Mouse (Mus musculus): ENCODE results near the gene Nr4a1. TPM values are rescaled to one million over a fixed set of nuclear protein-coding genes. Genes with fewer than 3 reads are reported as not detected.

Gene Nr4a1
- polyA plus RNA-seq, 1 experiment, result 50.3 TPM

DNA sequence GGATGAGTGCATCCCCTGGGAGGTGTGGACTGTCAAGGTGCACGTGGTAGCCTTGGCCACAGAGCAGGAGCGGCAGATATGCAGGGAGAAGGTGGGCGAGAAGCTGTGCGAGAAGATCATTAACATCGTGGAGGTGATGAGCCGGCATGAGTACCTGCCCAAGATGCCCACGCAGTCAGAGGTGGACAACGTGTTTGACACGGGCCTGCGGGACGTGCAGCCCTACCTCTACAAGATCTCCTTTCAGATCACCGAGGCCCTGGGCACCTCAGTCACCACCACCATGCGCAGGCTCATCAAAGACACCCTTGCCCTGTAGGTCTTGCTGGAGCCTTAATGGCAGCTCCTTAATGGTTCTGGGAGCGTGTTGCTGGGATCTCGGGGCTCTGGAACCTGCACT is 36.3 kb downstream of the Nr4a1 start:
- no peaks in the 10 kb centered on the region for H3K4me1 ChIP-seq (ENCODE audit: control insufficient read depth, insufficient read depth, insufficient read length)
- DNase-seq (ENCODE audit: low read depth in 1 of 2, low spot score in 2 of 2), result no peak
- H3K27me3 ChIP-seq (ENCODE audit: control insufficient read depth, insufficient read depth, low read length), result no peaks in the 10 kb centered on the region
- H3K36me3 ChIP-seq (ENCODE audit: control insufficient read depth, insufficient read depth, low read length), result peaks cover 37% of the 10 kb centered on the region
- H3K4me3 ChIP-seq (ENCODE audit: extremely low read depth, insufficient read depth, insufficient read length), result no peak overlapping the region
- H3K27ac ChIP-seq (ENCODE audit: insufficient read depth, low read length), result no peak overlapping the region
- 95% methylated on average over 15 of the region's 15 CpGs for WGBS
- TF ChIP-seq CTCF (IDR thresholded peaks at IDR 0.05; ENCODE audit: extremely low read depth, insufficient read depth, insufficient read length, insufficient replicate concordance) (no peak), POLR2A (IDR thresholded peaks at IDR 0.05; ENCODE audit: low read depth, low read length) (no peak)

DNA sequence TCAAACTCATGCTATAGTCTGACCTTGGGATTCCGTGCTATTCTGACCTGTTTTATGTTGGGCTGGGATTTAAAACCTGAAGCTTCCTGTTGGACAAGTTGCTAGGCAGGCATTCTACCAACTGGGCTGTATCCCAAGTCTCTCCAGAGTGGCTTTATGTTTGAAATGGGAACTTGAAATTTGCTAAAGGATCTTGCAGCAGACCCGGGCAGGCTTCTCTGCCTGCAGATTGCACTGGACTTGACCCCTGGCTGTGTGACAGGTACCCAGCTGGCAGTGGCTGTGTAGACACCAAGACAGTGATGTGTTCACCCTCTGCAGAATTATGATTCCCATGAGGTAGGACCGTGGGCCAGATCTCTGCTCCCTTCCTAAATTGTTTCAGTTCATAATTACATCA is 37.9 kb downstream of the Nr4a1 start:
- no peak for DNase-seq (ENCODE audit: low read depth in 1 of 2, low spot score in 2 of 2)
- H3K4me1 ChIP-seq (ENCODE audit: control insufficient read depth, insufficient read depth, insufficient read length), result no peaks in the 10 kb centered on the region
- H3K36me3 ChIP-seq (ENCODE audit: control insufficient read depth, insufficient read depth, low read length), result peaks cover 31% of the 10 kb centered on the region
- H3K4me3 ChIP-seq (ENCODE audit: extremely low read depth, insufficient read depth, insufficient read length), result no peak overlapping the region
- no peaks in the 10 kb centered on the region for H3K27me3 ChIP-seq (ENCODE audit: control insufficient read depth, insufficient read depth, low read length)
- H3K27ac ChIP-seq (ENCODE audit: insufficient read depth, low read length), result no peak overlapping the region
- WGBS, result 79% methylated on average over 3 of the region's 3 CpGs
- TF ChIP-seq POLR2A (IDR thresholded peaks at IDR 0.05; ENCODE audit: low read depth, low read length), result no peak
- TF ChIP-seq CTCF (IDR thresholded peaks at IDR 0.05; ENCODE audit: extremely low read depth, insufficient read depth, insufficient read length, insufficient replicate concordance), result no peak

DNA sequence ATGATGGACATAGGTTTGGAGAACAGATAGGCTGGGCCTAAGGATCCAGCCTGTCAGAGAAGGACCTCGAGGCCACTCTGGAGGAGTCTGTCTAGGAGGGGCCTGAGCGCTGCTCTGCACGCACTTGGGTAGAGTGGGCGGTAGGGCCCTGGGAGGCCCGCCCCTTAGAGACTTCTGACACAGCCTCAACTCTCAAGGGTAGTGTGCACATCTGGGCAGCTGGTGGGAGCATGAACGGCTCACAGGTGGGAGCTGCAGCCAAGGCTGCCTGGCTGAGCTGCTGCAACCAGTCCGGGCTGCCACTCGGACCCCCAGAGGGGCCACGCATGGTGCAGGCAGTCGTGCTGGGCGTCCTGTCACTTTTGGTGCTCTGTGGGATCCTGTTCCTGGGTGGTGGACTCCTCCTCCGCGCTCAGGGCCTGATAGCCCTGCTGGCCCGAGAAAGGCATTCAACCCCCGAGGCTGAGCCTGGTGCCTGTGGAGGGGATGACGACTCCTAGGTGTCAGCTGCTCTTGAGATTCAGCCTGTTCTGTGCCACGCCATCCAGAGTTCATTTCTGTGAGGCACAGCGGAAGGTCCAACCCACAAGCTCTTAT is 39.1 kb downstream of the Nr4a1 start, which contains the start of gene 6030408B16Rik:
Gene 6030408B16Rik, plus strand, starts transcription at position 188 of the 597 bp plus-strand sequence.
- H3K27me3 ChIP-seq (ENCODE audit: control insufficient read depth, insufficient read depth, low read length), result no peaks in the 10 kb centered on the region
- H3K36me3 ChIP-seq (ENCODE audit: control insufficient read depth, insufficient read depth, low read length), result peaks cover 28% of the 10 kb centered on the region
- TF ChIP-seq CTCF (IDR thresholded peaks at IDR 0.05; ENCODE audit: extremely low read depth, insufficient read depth, insufficient read length, insufficient replicate concordance), result no peak
- no peak for TF ChIP-seq POLR2A (IDR thresholded peaks at IDR 0.05; ENCODE audit: low read depth, low read length)
- no peak within 1 kb of the TSS for H3K4me3 ChIP-seq (ENCODE audit: extremely low read depth, insufficient read depth, insufficient read length)
- H3K27ac ChIP-seq (ENCODE audit: insufficient read depth, low read length), result no peak within 1 kb of the TSS
- no peaks in the 10 kb centered on the region for H3K4me1 ChIP-seq (ENCODE audit: control insufficient read depth, insufficient read depth, insufficient read length)
- 48% methylated on average over 18 of the region's 18 CpGs for WGBS
- DNase-seq (ENCODE audit: low read depth in 1 of 2, low spot score in 2 of 2), result no peak

DNA sequence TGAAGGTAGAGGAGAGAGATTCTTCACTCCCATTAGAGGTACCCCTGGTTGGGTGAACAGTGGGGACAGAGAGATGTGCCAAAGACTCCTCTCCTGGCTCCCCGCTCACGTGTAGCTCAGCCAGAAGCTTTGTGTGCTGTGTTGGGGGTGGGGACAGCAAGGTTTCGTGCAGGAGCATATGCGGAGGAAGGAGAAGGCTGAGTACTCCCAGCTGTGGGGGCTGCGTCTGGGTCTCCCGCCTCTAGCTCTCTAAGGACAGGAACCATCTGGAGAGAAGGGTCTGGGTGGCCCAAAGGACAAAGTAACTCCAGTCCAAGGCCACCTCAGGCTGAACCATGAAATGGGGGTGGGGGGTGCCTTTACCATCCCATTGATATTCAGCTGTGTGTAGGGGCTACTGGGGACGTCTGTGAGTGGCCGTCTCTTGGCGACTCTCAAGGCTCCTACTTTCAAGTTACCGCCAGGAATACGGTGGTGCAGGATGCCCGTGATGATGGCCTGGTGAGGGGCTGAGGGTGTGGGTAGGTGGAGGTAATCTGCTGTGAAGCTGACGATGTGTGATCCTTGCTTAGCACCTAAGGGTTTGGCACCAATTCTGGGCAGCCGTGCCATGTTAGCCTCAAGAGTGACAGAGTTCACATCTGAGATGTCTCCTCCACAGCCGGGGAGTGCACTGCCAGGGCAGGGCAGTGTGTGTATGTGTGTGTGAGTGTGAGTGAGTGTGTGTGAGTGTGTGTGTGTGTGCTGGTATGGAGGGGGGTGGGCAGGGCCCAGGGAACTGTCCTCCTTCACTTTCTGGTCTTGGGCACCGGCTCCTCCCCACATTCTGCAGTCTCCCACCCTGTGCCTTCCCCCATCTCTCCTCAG is 40.2 kb downstream of the Nr4a1 start:
- 76% methylated on average over 16 of the region's 16 CpGs for WGBS
- H3K27ac ChIP-seq (ENCODE audit: insufficient read depth, low read length), result no peak overlapping the region
- H3K4me1 ChIP-seq (ENCODE audit: control insufficient read depth, insufficient read depth, insufficient read length), result no peaks in the 10 kb centered on the region
- no peak for TF ChIP-seq POLR2A (IDR thresholded peaks at IDR 0.05; ENCODE audit: low read depth, low read length)
- TF ChIP-seq CTCF (IDR thresholded peaks at IDR 0.05; ENCODE audit: extremely low read depth, insufficient read depth, insufficient read length, insufficient replicate concordance), result no peak
- no peaks in the 10 kb centered on the region for H3K27me3 ChIP-seq (ENCODE audit: control insufficient read depth, insufficient read depth, low read length)
- DNase-seq (ENCODE audit: low read depth in 1 of 2, low spot score in 2 of 2), result no peak
- H3K4me3 ChIP-seq (ENCODE audit: extremely low read depth, insufficient read depth, insufficient read length), result no peak overlapping the region
- H3K36me3 ChIP-seq (ENCODE audit: control insufficient read depth, insufficient read depth, low read length), result peaks cover 21% of the 10 kb centered on the region

DNA sequence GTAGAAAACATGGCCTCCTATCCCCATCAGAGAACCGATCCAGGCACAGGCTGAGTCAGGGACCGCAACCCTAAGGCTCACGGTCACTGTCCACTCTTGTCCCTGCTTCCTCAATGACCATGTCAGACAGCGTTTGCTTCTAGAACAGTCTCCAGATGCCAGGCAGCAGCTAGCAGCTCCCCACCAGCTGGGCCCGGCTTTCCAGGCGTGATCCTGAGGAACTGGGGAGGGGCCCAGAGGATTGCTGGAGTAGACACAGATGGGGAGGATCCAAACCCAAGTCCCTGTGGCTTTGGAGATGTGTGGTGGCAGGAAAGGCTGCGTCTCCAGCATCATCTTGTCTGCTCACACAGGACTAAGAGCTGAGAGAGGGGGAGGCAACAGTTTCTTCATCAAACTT is 41.0 kb downstream of the Nr4a1 start:
- TF ChIP-seq POLR2A (IDR thresholded peaks at IDR 0.05; ENCODE audit: low read depth, low read length) (no peak), CTCF (IDR thresholded peaks at IDR 0.05; ENCODE audit: extremely low read depth, insufficient read depth, insufficient read length, insufficient replicate concordance) (no peak)
- Histone ChIP-seq H3K4me3 (ENCODE audit: extremely low read depth, insufficient read depth, insufficient read length) (no peak overlapping the region), H3K36me3 (ENCODE audit: control insufficient read depth, insufficient read depth, low read length) (peaks cover 13% of the 10 kb centered on the region), H3K27me3 (ENCODE audit: control insufficient read depth, insufficient read depth, low read length) (no peaks in the 10 kb centered on the region), H3K27ac (ENCODE audit: insufficient read depth, low read length) (no peak overlapping the region), H3K4me1 (ENCODE audit: control insufficient read depth, insufficient read depth, insufficient read length) (no peaks in the 10 kb centered on the region)
- DNase-seq (ENCODE audit: low read depth in 1 of 2, low spot score in 2 of 2), result no peak
- WGBS, result 83% methylated on average over 7 of the region's 7 CpGs

DNA sequence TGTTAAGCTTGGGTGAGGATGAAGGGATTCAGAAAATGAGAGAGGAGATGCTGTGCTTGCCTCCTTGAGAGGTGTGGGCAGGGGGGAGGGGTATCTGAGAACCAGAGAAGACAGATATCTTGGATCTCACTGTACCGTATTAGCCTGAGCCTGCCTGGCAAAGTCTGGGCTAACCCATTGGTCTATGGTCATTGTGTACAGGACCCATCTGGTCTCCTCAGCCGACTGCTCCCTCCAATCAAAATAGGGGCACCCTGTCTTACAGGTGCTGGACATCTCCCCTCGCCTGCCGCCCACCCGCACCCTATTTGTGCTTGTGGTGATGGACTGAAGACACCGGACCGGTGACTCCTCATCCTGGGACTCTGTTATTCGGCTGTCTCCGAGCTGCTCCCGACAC is 41.5 kb downstream of the Nr4a1 start:
- Histone ChIP-seq H3K27ac (ENCODE audit: insufficient read depth, low read length) (no peak overlapping the region), H3K4me3 (ENCODE audit: extremely low read depth, insufficient read depth, insufficient read length) (no peak overlapping the region), H3K4me1 (ENCODE audit: control insufficient read depth, insufficient read depth, insufficient read length) (no peaks in the 10 kb centered on the region), H3K36me3 (ENCODE audit: control insufficient read depth, insufficient read depth, low read length) (peaks cover 9% of the 10 kb centered on the region), H3K27me3 (ENCODE audit: control insufficient read depth, insufficient read depth, low read length) (no peaks in the 10 kb centered on the region)
- no peak for TF ChIP-seq CTCF (IDR thresholded peaks at IDR 0.05; ENCODE audit: extremely low read depth, insufficient read depth, insufficient read length, insufficient replicate concordance)
- no peak for TF ChIP-seq POLR2A (IDR thresholded peaks at IDR 0.05; ENCODE audit: low read depth, low read length)
- WGBS, result 97% methylated on average over 10 of the region's 10 CpGs
- no peak for DNase-seq (ENCODE audit: low read depth in 1 of 2, low spot score in 2 of 2)

DNA sequence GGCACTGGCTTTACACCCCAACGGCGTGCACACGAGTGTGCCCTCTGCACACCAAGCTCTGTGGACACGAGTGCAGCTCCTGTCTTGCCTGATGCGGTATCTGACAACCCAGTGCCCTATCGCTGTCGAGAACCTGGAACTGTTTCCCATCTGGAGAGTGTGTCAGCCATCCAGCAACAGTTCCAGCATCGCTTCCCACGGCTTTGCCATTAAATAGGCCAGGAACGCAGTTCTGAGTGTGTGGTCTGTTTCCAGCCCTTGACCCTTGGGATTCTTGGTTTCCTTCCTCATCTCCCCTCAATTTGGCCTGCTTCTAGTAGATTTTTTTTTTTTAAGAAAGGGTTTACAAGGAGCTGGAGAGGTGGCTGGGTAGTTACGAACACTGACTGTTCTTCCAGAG is 42.0 kb downstream of the Nr4a1 start:
- no peaks in the 10 kb centered on the region for H3K27me3 ChIP-seq (ENCODE audit: control insufficient read depth, insufficient read depth, low read length)
- TF ChIP-seq POLR2A (IDR thresholded peaks at IDR 0.05; ENCODE audit: low read depth, low read length) (no peak), CTCF (IDR thresholded peaks at IDR 0.05; ENCODE audit: extremely low read depth, insufficient read depth, insufficient read length, insufficient replicate concordance) (no peak)
- H3K27ac ChIP-seq (ENCODE audit: insufficient read depth, low read length), result no peak overlapping the region
- peaks cover 4% of the 10 kb centered on the region for H3K36me3 ChIP-seq (ENCODE audit: control insufficient read depth, insufficient read depth, low read length)
- DNase-seq (ENCODE audit: low read depth in 1 of 2, low spot score in 2 of 2), result no peak
- H3K4me3 ChIP-seq (ENCODE audit: extremely low read depth, insufficient read depth, insufficient read length), result no peak overlapping the region
- no peaks in the 10 kb centered on the region for H3K4me1 ChIP-seq (ENCODE audit: control insufficient read depth, insufficient read depth, insufficient read length)
- WGBS, result 88% methylated on average over 11 of the region's 11 CpGs
